Mouse (Mus musculus) spleen, adult 18-20 months (tissue): ENCODE results near the gene Rbmx.

Source experiments
- DNase-seq, 2 experiments: peaks; one replicate each; pipeline ENCODE4 v3.0.0; 2022; ENCODE audit warnings: mixed read lengths in 2 of 2

Gene Rbmx

DNA sequence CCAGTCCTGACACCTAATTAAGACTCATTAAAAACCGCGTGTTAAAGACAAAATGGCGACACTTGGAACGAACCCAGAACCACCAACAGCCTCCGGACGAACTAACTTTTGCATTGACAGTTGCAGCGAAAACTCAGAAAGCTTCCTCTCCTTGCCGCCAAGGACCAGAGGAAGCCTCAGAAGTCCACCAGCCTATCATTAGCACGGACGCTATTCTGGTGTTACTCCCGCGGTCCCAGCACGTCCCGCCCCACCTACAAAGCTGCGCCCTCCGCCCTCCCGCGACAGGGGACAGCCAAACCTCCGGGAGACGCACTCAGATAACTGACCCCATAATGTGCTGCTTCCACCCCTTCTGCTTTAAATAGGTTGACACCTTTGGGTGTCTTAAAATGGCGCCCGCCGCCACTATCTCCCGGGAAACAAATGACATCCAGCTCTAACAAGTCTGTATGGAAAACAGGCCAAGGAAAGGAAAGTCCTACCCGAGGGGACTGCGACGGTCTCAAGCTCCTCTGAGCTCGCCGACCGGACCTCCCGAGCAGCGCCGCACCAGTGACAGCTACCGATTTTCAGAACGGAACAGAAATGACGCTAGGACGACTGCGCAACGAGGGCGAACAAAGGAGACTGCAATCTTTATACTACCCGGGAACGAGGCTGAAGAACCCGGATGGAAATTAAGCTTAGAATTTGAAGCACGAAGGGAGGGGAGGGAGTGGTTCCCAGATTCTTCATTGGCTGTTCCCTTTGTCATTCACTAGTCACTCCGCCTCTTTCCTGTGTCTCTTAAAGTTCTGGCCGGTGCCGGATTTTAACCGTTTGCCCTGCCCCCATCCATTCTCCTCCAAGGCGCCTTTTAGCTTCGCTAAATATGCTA, at the start of gene Rbmx:
TSS of gene Rbmx (minus strand) at position 670 of the 880 bp plus-strand sequence.
- DNase-seq = peak; percentile 53 to 65

DNA sequence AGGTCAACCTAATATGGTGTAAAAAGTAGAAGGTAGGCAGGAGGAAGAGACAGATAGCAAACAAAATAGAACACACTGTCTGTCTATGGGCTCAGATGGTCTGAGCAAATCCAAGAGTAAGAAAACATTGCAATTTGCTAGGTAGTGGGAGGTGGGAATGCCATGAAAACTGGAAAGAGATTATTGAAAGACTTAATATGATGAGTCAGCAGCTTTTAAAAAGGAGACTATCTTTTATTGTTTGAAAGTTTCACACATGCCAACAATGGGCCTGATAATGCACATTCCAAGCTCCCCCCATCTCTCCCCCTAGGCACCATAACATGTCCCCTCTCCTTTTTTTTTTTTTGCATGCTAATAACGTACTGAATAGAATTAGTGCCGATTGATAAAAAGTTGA, 41.1 kb upstream of the Rbmx start:
- DNase-seq = no peak

DNA sequence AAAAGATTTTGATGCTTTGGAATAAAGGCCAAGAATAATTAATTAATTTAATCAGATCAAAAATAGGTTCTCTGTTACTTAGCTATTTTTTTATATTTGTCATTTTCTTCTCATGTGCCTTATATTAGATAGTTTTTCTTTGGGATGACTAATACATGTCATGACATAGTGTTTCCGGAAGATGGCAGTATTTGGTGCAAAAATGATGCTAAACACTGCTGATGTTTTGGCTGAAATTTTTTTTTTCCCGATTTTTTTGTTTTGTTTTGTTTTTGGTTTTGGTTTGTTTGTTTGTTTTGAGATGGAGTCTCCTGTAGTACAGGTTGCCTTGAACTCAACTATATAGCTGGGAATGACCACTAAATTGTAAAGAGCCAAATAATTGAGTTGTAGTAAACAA, 38.8 kb upstream of the Rbmx start:
- DNase-seq = no peak

DNA sequence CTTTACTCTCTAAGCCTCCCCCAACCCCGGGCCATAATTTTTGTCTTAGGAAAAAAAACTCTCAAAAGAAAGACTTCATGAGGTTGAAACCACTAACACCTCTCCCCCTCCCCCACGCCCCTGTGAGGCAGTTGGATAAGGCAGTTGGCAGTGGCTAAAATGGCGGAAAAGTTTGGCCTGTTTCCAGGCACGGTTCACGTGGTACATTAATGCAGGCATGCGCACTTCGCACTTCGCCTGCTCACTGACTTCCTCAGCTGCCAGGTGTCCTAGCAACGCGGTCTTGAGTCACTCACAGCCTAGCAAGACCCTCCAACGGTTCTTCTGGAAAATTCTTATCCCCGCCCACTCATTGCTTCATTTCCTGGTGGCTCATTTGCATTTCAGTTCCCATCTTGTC, 15.9 kb upstream of the Rbmx start, which contains the start of gene Gm364:
TSS of gene Gm364 (plus strand) at position 386 of the 400 bp plus-strand sequence.
- DNase-seq = no peak

DNA sequence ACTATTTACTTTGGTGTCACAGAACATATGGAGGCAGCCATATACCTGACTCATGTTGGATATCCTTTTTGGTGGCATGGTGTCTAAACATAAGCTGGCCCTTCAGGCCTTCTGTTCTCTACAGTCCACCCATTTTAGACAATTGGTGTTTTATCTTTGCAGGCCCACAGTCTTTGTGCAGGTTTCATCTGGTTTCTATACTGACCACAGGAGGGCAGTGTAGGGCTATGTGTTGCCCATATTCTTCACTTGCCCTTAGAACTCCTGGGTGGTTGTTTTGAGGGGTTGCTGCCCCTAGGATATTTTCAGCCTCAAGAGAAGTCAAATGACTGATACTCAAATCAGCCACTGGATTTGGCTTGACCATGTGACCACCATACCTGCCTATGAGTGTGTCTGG, 10.8 kb upstream of the Rbmx start:
- peak in 1 of 2 experiments; percentile 5 for DNase-seq

DNA sequence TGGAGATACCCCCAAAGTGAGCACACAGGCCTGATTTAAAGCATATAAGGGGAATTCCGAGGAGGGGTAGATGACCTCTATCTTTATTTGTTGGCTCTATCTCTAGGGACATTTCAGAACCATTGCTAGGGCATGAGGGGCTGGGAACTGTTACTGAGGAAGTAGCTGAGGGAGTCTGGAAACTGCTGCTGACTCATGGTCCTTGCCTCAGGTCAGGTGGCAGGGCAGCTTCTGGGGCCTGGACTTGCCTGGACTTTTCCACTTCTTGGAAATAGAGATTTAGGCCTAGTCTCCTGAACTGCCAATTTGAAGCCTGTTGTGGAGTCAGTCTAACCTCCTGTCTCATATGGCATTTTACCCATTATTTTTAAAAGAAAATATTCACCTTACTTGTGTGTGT, 8.6 kb upstream of the Rbmx start:
- no peak for DNase-seq

DNA sequence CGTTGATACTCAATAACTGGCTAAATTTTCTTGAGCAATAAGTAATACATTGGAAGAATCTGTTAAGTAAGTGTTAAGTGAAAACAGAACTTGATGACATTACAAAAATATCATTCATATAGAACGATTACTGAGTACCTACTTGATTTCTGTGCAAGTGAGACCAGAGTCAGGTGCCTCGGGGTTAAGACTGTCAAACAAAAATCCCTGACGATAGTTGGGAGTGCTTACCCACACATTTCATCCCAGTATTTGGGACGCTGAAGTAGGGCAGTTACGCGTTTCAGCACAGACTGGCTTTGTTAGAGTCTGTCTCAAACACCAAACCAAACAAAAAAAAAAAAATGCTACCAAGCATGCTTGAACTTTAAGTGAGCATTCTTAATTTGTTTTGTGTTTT, 576 bp upstream of the Rbmx start:
- no peak for DNase-seq

DNA sequence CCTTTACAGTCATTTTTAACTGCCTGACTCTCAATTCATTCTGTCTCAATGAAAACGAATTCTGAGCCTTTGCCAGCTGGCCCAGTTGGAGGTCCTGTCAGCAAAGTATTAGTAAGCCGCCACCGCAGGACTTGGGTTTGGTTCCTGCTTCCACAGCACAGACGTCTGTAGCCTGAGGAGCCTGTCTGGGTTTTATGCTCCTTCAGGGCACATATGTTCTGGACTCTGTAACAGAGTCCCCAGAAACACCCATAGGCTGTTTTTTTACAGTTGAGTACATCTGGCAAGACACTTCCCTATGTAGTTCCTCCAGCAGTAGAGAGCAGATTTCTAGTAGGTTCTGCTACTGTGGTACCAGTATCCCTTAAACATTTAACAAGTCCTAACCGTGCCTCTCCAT, 11.9 kb downstream of the Rbmx start:
- no peak for DNase-seq

DNA sequence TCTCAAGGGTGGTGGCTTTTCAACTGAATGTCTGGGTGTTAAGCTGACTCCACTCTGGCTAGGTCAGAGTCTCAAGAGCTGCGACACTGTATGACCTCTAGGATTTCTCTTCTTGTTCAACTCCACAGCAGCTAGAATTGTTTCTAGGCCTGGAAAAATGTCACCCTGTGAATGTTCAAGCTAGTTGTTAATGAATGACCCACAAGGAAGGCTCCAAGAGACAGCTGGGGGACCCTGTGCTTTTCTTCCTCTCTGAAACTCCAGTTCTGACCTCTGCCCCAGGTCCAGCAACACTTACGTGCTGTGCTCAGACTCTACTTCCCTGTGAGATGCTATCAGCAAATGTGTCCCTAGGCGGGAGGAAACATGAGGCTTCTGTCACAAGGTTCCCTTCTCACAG, 14.3 kb downstream of the Rbmx start:
- no peak for DNase-seq

DNA sequence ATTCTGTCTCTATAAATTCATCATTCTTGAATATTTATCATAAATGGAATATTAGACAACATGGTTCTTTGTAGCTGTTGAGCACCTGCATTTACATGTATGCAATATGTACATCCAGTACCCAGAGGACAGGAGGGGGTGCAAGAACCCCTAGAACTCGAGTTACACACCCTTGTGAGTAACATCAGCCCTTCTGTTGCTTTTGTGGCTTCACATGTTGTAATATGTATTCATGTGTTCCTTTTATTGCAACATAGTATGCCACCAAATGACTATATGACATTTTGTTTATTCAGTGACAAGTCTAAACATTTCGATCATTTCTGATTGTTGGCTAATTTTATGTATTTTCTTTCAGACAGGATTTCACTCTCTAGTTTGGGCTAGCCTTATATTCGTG, 15.7 kb downstream of the Rbmx start:
- no peak for DNase-seq

DNA sequence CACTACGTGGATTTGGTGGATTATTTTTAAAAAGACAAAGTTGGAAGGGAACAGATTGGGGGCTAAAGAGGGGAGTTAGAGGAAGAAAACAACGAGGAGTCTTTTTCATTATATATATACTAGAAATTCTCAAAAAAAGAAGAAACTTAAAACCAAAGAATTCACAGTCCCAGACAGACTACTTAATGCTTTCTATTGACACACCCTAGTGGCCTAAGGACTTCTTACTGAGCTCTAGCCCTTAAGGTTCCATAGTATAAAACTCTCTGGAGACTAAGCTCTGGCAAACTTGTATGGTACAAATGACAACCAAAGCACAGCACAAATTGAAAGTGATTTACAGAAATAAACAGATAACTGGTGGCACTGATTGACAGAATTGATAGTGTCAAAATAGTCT, 18.8 kb downstream of the Rbmx start:
- DNase-seq = no peak

DNA sequence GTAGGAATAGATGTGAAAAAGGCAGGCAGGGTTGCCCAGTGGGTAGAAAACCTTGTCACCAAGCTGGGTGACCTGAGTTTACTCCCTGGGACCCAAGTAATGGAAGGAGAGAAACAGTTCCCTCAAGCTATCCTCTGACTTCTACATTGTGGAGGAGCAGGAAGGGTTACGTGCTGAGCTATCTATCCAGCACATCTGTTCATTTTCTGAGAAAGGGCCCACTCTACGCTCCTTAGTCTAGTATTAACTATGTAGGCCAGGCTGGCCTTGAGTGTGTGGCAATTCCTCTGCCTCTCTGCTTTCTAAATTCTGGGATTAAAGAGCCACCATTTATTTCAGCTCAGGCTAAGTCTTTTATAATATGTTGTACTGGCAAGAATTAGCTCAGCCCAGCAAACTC, 19.3 kb downstream of the Rbmx start:
- DNase-seq = no peak

DNA sequence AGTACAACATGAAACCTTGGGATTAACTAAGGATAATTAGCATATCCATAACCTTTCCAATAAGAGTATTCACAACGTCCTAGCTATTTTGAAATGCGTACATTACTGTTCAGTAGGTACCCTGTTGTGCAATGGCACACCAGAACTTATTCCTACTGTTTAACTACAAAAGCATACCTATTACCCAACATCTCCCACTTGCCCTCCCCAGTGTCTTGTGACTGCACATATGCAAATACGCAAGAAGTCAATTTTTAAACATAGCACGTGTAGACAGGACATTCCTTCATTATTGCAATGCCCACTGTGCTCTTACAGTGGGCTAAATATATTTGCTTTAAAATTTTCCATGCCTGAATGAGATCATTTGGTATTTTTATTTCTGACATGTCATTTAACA, 19.9 kb downstream of the Rbmx start:
- DNase-seq = no peak

DNA sequence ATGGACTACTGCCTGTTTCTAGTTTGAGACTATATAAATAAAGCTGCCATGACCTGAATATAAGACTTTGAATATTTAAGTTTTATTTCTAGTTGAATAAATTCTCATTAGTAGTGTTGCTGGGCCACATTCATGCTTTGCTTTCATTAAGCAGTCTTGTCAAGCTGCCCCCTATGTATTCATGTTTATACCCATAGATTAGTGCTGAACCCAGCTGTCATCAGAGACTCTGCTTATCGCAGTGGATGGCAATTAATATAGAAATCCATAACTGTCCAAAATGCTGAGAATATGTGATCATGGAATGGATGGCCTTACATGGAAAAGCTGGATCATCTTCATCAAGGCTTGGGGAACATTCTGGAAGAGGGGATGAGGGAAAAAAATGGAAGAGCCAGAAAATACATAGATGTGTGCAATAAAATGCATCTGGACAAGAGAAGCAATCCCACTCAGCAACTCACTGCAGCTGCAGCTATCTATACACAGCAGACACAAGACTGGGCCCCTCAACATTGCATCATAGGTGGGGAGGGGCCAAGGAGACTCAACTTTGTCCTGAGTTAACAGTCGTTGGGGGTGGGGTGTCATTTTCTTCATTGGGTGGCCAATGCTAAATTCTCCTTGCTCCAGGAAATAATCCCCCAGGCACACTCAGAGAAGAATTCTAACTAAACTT, 27.8 kb downstream of the Rbmx start:
- no peak for DNase-seq

DNA sequence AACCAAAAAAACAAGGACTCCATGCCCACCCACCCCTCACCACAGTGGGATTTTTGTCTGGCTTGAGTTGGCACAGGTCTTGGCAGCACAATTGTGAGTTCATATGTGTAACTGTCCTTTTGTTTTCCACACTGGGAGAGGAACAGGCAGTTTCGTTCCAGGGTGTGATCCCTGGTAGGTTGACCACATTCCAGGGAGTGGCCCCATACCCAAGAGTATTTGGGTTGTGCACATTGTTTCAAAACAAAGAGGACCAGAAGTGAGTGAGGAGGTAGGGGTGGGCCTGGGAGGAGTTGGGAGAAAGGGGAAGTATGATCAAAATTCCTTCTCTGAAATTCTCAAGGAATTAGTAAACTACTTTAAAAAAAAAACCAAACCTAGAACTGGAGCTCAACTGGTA, 33.5 kb downstream of the Rbmx start:
- no peak for DNase-seq

DNA sequence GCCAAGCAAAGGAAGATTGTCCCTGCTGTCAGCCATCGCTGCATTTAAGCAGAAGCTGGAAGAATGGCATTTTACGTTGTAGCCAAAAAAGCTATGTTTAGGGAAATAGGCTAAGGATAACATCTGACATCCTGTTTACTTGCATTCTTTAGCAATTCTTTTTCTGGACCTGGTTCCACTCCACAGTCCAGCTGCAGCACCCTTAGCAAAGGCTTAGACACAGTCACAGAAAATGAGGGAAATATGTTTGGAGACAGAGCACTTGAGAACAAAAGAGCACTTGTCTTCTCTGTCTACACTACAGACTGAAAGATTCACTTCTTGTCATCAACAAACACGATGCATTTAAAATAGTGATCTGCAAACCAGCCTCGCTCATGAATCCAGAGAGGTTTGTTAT, 53.6 kb downstream of the Rbmx start:
- no peak for DNase-seq

DNA sequence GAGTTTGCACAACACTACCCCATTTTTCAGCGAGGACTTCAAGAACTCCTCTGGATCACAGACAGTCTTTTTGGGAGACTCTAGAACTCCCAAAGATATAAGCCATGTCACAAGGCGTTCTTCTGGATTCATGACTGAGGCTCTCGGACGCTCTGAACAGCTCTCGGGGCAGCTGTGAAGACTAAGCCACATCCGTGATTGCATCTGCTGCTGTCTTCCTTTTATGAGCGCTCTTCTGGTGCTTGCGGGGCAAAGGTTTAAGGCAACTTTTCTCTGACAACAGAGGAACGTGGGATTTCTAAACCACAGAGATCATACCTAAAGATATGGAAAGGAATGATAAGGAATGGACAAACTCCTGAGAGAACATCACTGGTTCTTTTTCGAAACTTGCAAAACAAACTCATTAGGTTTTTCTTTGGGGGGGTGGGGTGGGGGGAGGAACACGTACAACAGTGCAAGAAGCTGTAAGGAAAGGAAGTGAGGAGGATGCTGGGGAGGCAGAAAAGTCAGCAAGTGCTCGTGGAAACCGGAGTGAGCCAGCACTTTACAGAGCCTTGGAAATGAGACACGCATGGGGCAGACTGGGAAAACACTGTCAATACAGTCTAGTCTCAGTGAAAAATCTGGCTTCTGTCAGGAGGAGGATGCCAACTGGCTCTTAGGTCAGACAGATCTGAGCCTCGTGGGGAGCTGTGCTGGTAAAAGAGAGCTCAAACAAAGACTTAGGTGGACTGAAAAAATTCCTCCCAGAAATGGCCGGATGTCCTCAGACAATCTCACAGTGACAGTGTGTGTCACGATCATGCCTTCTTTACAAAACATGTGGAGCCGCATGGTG, 54.2 kb downstream of the Rbmx start, which contains the start of gene Arhgef6:
TSS of gene Arhgef6 (minus strand) at position 359 of the 841 bp plus-strand sequence.
- peak in 1 of 2 experiments; percentile 14 for DNase-seq

DNA sequence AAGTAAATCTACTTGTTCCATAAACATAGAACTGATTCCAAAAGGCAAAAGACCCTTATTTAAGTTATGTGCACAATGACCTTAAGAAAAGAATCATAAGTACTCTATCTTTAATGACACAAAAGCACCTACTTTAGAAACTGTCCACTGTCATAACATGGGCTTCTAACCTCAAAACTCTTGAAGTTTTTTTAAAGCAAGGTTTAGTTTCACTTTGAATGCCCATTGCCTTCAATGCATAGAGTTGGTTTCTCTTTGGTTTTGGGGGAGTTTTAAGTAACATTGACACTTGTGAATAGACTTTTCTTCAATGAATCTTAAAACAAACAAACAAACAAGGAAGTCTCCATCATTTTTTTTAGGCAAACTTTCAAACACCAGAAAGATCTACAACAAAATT, 55.3 kb downstream of the Rbmx start:
- DNase-seq = no peak

DNA sequence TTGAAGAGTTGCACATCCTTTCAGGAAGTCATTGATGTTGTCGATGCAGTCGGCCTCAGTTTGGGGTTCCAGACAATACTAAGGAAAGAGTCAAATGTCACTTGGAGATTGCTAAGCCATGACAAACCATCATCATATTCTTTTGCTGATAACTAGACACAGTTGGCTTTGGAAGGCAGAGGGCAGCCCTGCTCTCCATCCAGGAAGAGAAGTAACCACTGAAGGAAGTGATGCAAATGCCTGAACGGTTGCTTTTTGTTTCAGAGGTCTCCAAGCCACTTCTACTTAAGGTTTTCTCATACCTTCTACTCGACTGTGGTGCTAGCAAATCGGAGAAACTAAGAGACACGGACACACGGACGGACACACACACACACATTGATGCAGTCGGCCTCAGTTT, 55.9 kb downstream of the Rbmx start:
- DNase-seq = peak in 1 of 2 experiments; percentile 10

DNA sequence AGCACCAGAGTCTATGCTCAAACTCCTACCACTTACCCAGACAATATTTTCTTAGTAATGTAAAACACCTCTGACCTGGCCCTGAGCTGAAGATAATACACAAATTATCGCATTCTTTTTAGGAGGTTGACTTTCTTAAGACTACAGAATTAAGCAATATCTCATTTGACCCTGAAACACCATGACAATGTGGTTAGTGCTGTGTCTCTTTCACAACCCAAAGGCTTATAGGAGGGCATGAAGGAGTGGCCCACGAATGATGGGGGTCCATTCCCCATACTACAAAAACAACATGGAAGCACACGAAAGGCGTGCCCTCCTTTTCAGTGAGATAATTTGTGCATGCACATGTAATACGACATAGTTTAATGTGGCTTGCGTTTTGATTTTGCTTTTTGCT, 57.5 kb downstream of the Rbmx start:
- DNase-seq = no peak
